Mouse (Mus musculus) lung, embryonic 16.5 days (tissue): Measurements from ENCODE around the gene Rorc. TPM values are rescaled to one million over a fixed set of nuclear protein-coding genes. Genes with fewer than 3 reads are reported as not detected.

Experiments used
- ATAC-seq: fragments of 200-750 bp; cut with Nextera tagmentation; 2 replicates; pipeline ENCODE4 v1.8.0; 2017; ENCODE audit warnings: low read depth, mild to moderate bottlenecking, moderate library complexity
- H3K27ac ChIP-seq: fragments of 300-500 bp; sonication (generic); 2 replicates; pipeline ENCODE4 v1.5.1; 2014; ENCODE audit warnings: mild to moderate bottlenecking, control low read depth, low read length
- H3K27me3 ChIP-seq: fragments of 300-500 bp; sonication (generic); 2 replicates; pipeline ENCODE4 v1.6.1; 2014; ENCODE audit warnings: low read depth, low read length, mixed read lengths; ENCODE audit not compliant: control insufficient read depth, insufficient read depth
- H3K36me3 ChIP-seq: fragments of 300-500 bp; sonication (generic); 2 replicates; pipeline ENCODE4 v1.6.1; 2014; ENCODE audit warnings: low read length; ENCODE audit not compliant: control insufficient read depth, insufficient read depth
- H3K4me1 ChIP-seq: fragments of 300-500 bp; sonication (generic); replicated peaks from 2 replicates; pipeline ENCODE4 v1.6.1; 2014; ENCODE audit warnings: low read length, mixed read lengths; ENCODE audit not compliant: control insufficient read depth, insufficient read depth
- H3K4me2 ChIP-seq: fragments of 300-500 bp; sonication (generic); 2 replicates; pipeline ENCODE4 v1.6.1; 2014; ENCODE audit warnings: low read depth, low read length, control low read depth
- H3K4me3 ChIP-seq: fragments of 300-500 bp; sonication (generic); 2 replicates; pipeline ENCODE4 v1.5.1; 2014; ENCODE audit warnings: mild to moderate bottlenecking, low read length, control low read depth
- H3K9ac ChIP-seq: fragments of 300-500 bp; sonication (generic); 2 replicates; pipeline ENCODE4 v1.6.1; 2014; ENCODE audit warnings: low read length, control low read depth
- H3K9me3 ChIP-seq: fragments of 300-500 bp; sonication (generic); 2 replicates; pipeline ENCODE4 v1.6.1; 2016; ENCODE audit warnings: low read length; ENCODE audit not compliant: control insufficient read depth
- WGBS: fragments of 180-500 bp; shearing (Covaris S2); extraction: QIAGEN DNeasy Blood & Tissue Kit; methylation state at CpG from one replicate; pipeline ENCODE4 v1.1.7; 2014; 5-methylcytosine and 5-hydroxymethylcytosine counted together
- polyA plus RNA-seq: library from polyadenylated mRNA; unstranded; fragments of >200 nt; fragmentation: Nextera tagmentation; extraction: Ambion mirVana; gene quantifications from 2 replicates; pipeline ENCODE4 v1.2.1, GENCODE M21; 2015

The Rorc gene
- polyA plus RNA-seq, 1 experiment from 2014 or later = 8.9 TPM

- Histone ChIP-seq H3K27me3 (no peaks in the 10 kb centered on the region), H3K9me3 (no peaks in the 10 kb centered on the region), H3K4me3 (peak overlapping the region; percentile 47), H3K4me2 (peak overlapping the region; percentile 55), H3K4me1 (peaks cover 17% of the 10 kb centered on the region; the same call in 1 of the 2 replicates), H3K36me3 (no peaks in the 10 kb centered on the region), H3K9ac (peak overlapping the region; percentile 58), H3K27ac (peak overlapping the region; percentile 91)
- 5% methylated on average over 10 of the region's 10 CpGs for WGBS
- ATAC-seq = peak; percentile 82
Measured at GRCm38 (mm10) chr3:94373090-94373489, 496 bp downstream of the Rorc start.

DNA sequence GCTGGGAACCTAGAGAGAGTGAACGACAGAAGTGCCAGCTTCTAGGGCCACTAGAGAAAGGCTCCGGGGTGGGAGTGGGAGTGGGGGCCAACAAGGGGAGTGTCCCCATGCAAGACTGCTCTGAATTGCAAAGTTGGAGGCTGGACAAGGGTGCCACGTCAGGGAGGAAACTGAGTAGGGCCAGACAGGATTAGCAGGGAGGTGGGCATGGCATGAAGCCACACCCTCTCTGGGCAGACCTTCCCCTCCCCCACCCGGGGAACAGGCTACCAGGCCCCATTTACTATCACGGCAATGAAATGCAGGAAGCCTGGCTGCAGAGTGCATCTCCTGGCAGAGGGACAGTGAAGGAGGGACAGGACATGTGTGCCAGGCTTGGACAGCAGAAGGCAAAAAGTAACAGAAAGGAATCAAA lies 1.0 kb downstream of the Rorc start:
- peak; percentile 76 for ATAC-seq
- Histone ChIP-seq H3K9ac (peak overlapping the region; percentile 38), H3K27ac (peak overlapping the region; percentile 91), H3K9me3 (no peaks in the 10 kb centered on the region), H3K4me3 (peak overlapping the region; percentile 47), H3K4me1 (peaks cover 17% of the 10 kb centered on the region; the same call in 1 of the 2 replicates), H3K36me3 (no peaks in the 10 kb centered on the region), H3K27me3 (no peaks in the 10 kb centered on the region), H3K4me2 (peak overlapping the region; percentile 55)
- WGBS = 1% methylated on average over 5 of the region's 5 CpGs

- Histone ChIP-seq H3K4me3 (no peak overlapping the region), H3K9ac (no peak overlapping the region), H3K4me2 (no peak overlapping the region), H3K4me1 (peaks cover 17% of the 10 kb centered on the region; the same call in 1 of the 2 replicates), H3K9me3 (no peaks in the 10 kb centered on the region), H3K27ac (no peak overlapping the region), H3K27me3 (no peaks in the 10 kb centered on the region), H3K36me3 (no peaks in the 10 kb centered on the region)
- no peak for ATAC-seq
Measured at GRCm38 (mm10) chr3:94374636-94375035, 2.0 kb downstream of the Rorc start.

- ATAC-seq = no peak
Measured at GRCm38 (mm10) chr3:94375146-94375545, 2.6 kb downstream of the Rorc start.

DNA sequence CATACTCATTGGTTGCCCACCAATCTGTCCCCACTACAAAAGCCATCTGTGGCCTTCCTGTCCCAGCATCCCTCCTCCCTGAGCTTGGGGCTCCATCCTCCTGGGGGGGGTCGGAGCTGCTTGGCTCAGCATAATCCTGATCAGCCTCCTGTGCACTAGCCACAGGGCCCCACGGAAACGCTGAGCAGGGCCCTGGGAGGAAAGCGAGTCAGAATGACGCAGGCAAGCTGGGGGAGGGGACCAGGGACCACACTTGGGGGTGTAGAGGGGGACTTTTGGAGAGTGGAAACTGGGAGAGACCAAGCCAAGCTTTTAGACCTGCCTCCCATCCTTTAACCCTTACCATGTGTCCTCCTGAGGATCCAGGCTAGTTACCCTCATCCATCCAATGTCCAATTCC lies 3.3 kb downstream of the Rorc start:
- Histone ChIP-seq H3K9me3 (no peaks in the 10 kb centered on the region), H3K27ac (no peak overlapping the region), H3K27me3 (no peaks in the 10 kb centered on the region), H3K36me3 (no peaks in the 10 kb centered on the region), H3K4me1 (peaks cover 17% of the 10 kb centered on the region; the same call in 1 of the 2 replicates), H3K9ac (no peak overlapping the region), H3K4me2 (no peak overlapping the region), H3K4me3 (no peak overlapping the region)
- 54% methylated on average over 5 of the region's 5 CpGs for WGBS
- ATAC-seq = no peak

More at GRCm38 (mm10) chr3:94375146-94375545, 2.6 kb downstream of the Rorc start:
- Histone ChIP-seq H3K27me3 (no peaks in the 10 kb centered on the region), H3K27ac (no peak overlapping the region), H3K4me1 (peaks cover 17% of the 10 kb centered on the region; the same call in 1 of the 2 replicates), H3K9me3 (no peaks in the 10 kb centered on the region), H3K4me3 (no peak overlapping the region), H3K4me2 (no peak overlapping the region), H3K36me3 (no peaks in the 10 kb centered on the region), H3K9ac (no peak overlapping the region)
- 77% methylated on average over 2 of the region's 2 CpGs for WGBS

DNA sequence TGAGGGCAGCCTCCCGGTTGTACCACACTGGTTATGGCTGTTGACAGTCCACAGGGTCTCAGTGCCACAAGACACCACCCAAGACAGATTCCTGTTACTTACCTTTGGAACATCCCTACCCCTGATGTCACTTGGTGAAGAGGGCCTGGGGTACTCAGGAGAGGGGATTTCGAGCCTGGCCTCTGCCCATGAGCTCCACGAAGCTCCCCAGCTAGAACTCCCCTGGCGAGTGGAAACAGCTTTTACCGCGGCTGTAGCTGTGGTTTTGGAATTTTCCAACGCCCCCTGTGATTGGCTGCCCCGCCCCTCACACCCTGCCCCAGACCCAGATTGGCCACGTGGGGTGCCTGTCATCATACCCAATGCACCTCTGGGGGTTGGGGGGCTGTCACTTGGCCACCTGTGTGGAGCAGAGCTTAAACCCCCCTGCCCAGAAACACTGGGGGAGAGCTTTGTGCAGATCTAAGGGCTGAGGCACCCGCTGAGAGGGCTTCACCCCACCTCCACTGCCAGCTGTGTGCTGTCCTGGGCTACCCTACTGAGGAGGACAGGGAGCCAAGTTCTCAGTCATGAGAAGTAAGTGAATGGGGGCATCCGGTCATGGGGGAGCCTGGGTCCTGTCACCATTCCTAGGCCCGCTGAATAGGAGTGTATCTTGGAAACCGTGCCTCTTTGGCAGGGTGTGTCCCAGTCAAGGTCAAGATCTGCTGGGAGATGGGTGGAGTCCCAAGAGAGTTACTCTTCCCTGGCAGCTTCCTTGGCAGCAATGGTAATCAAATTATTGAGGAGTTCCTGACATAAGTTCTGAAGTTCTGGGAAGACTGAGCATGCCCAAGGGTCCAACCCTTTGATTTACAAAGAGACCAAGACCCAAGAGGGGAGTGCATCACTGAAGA lies 4.7 kb downstream of the Rorc start:
- no peak overlapping the region for H3K9ac ChIP-seq
- no peak overlapping the region for H3K4me2 ChIP-seq
- H3K27ac ChIP-seq = no peak overlapping the region
- no peaks in the 10 kb centered on the region for H3K9me3 ChIP-seq
- ATAC-seq = no peak
- no peaks in the 10 kb centered on the region for H3K36me3 ChIP-seq
- H3K4me1 ChIP-seq = peaks cover 11% of the 10 kb centered on the region; the same call in 1 of the 2 replicates
- H3K4me3 ChIP-seq = no peak overlapping the region
- H3K27me3 ChIP-seq = no peaks in the 10 kb centered on the region
- 16% methylated on average over 13 of the region's 13 CpGs for WGBS

GRCm38 (mm10) chr3:94379831-94380510 lies 7.4 kb downstream of the Rorc start:
- Histone ChIP-seq H3K27me3 (no peaks in the 10 kb centered on the region), H3K9ac (no peak overlapping the region), H3K4me3 (no peak overlapping the region), H3K4me1 (no peaks in the 10 kb centered on the region), H3K27ac (no peak overlapping the region), H3K4me2 (no peak overlapping the region), H3K36me3 (no peaks in the 10 kb centered on the region), H3K9me3 (no peaks in the 10 kb centered on the region)
- WGBS = 20% methylated on average over 9 of the region's 9 CpGs
- ATAC-seq = no peak

DNA sequence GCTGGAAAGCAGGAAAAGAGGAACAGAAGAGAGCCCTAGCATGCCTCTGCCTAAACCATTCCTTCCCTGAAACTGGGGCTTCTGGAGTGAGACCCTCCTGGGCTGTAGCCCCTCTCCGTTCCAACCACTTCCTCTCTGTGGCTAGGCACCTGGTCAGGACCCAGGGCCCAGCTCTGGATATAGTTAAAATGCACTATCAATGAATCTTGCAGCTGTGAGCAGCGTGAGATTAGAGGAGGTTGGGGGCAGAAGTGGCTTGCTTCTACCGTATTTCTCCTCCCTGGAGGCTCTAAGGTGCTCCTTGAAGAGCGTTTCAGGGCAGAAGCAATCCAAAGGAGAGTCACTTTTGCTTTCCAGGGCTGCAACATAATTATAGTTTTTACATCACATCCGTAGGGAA lies 9.7 kb downstream of the Rorc start:
- Histone ChIP-seq H3K4me2 (no peak overlapping the region), H3K36me3 (no peaks in the 10 kb centered on the region), H3K27ac (no peak overlapping the region), H3K4me3 (no peak overlapping the region), H3K4me1 (no peaks in the 10 kb centered on the region), H3K9me3 (no peaks in the 10 kb centered on the region), H3K27me3 (no peaks in the 10 kb centered on the region), H3K9ac (no peak overlapping the region)
- 60% methylated on average over 5 of the region's 5 CpGs for WGBS
- no peak for ATAC-seq

DNA sequence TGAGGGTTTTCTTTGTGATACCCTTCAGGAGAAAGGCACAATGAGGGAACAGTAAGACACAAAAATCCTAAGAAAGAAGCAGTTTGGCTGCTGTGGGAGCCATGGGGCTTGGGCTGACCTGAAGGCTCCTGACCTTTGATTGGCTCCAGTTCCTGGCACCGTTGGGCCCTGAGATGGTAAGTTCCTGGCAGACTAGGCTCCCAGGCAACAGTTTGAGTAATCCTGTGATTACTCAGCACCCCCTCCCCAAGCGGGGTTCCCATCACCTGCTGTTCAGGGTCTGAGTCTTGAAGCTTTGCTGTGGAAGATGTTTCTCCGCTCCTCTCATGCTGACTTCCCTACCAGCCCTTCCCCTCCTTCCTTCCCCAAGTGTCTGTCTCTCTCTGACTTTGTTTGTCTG lies 10.9 kb downstream of the Rorc start:
- Histone ChIP-seq H3K4me3 (no peak overlapping the region), H3K4me1 (no peaks in the 10 kb centered on the region), H3K27ac (no peak overlapping the region), H3K36me3 (no peaks in the 10 kb centered on the region), H3K9me3 (no peaks in the 10 kb centered on the region), H3K4me2 (no peak overlapping the region), H3K9ac (no peak overlapping the region), H3K27me3 (no peaks in the 10 kb centered on the region)
- WGBS = 57% methylated on average over 3 of the region's 3 CpGs
- ATAC-seq = no peak
